Mouse (Mus musculus): ENCODE results near the gene Megf11.
"Not testable (repeated sequence)": the region's sequence is repeated elsewhere in the genome, so short reads cannot be mapped to it uniquely, and the experiment has no call there.

The Megf11 gene

DNA sequence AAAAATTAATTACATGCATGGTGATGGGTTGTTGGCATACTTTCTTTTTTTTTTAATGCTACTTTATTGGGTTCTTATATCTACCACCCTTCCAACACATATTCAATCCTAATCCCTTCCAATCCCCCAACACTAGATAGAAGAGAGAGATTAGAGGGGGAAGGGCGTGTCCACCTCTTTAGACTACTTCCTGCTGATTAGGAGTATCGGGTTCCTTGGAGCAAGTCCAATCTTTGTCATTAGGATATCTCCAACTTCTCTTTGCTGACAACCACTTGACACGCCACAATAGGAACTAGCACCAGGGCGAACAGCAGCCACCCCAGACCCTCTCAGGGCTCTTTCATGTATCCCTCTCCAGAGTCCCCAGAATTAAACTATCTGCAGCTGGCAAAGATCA is 266.3 kb downstream of the Megf11 start:
- no peak for DNase-seq (ENCODE audit: low spot score)

DNA sequence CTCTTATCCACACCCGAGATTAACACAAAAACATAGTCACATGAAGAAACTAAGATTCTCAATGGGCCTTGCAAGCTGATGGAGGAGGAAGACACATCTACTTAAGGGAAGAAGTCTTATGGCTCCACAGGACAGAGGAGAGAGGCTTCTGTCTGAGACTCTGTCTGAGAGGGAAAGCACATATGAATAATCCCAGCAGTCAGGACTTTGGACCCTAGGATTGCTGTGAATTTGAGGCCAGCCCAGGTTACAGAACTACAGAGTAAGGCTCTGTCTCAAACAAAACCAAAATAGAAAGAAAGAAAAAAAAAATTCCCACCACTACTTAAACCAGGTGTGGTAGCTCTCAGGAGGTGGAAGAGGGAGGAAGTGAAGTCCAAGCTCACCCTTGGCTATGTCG is 266.7 kb downstream of the Megf11 start:
- DNase-seq (ENCODE audit: low spot score) = no peak

DNA sequence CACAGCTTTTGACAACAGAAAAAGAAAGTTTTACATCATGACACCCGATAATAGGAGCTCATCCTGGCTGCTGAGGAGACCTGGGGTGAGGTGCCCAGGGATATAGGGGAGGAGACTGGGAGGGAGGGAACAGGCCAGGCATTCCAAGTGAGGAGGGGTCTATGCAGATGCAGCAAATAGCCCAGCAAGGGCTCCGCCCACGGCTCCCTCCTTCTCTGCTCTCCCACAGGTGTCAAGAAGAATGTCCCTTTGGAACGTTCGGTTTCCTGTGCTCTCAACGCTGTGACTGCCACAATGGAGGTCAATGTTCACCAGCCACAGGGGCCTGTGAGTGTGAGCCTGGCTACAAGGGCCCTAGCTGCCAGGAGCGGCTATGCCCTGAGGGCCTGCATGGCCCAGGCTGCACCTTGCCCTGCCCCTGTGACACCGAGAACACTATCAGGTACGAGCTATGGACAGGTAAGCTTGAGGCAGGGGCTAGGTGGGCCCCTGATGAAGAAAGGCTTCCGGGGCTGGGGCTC is 267.5 kb downstream of the Megf11 start:
- no peak for DNase-seq (ENCODE audit: low spot score)

DNA sequence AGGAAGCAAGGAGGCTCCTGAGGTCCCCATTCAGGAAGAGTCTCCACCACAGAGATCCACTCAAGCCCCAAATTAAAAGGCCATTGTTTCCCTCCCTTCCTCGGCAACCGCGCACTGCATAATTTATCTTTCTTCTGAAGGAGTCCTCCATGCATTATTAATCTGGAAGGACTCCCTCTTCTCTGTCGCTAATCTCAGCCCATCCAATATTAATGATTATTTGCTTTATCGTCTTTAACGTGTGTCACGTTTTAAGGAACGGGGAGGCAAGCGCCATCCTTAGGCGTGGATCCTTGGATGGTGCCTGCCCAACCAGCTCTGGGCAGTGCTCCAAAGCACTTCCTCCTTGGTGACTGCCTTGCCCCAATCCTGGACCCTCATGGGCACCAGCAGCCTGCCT is 269.3 kb downstream of the Megf11 start:
- no peak for DNase-seq (ENCODE audit: low spot score)

DNA sequence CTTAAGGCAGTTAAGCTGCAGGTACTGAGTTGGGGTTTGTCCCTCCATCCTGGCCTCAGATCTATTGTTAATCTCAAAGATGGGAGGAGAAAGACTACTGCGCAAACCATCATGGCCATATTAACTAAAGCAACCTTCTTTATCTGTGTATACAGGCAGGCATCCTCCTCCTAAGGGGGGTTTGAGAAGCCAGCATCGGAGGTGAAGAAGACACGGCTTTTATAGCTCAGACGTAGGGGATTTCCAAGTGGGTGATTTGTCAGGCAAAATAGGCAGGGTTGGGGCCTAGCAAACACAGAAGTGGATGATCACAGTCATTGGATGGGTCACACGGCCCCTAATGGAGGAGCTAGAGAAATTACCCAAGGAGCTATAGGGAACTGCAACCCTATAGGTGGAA is 271.2 kb downstream of the Megf11 start:
- no peak for DNase-seq (ENCODE audit: low spot score)

DNA sequence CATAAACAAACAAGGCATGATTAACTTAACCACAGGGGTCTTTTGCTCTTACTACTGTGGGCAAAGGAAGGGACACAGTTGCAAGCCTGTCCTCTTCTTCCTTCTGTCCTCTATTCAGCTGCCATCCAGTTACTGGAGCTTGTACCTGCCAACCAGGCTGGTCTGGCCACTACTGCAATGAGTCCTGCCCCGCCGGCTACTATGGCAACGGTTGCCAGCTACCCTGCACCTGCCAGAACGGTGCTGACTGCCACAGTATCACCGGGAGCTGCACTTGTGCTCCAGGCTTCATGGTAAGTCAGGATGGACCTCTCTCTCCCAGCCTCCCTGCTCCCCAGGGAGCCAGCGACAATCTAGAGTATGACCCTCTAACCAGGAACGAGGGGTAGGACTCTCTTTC is 274.8 kb downstream of the Megf11 start:
- DNase-seq (ENCODE audit: low spot score) = no peak

DNA sequence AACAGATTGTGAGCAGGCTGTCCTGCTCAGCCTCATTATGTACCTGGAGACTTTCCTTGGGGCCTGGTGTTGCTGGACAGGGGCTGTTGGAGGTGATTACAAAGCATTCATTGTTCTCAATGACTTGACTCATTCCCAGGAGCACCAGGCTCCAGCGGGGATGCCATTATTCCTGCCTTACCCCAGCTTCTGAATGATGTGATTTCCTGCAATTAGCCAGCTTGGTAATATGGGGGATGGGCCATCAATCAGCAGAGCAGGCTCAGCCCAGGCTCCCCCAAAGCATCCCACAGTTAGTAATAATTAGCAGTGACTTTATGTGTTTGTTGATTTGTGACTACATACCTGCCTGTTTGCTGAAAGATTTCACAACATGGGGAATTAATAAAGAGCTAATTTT is 279.2 kb downstream of the Megf11 start:
- no peak for DNase-seq (ENCODE audit: low spot score)

DNA sequence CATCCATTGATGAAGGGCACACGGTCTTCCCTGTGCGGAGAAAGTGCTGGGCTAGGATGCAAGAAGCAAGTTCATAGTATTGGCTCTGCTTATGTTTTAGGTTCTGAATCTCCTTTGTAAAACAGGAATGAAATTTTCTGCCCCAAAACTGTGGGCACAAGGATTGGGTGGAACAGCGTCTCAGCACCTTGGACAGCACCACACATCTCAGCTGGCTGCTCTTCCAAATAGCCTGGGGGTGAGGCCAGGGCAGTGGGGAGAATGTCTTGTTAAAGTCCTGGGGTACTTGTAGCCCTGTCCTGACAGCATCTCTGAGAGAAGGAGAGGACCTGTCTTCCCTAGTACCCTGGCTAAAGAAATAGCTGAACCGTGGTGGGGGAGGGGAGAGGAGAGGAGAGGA is 281.1 kb downstream of the Megf11 start:
- DNase-seq (ENCODE audit: low spot score) = peak; percentile 60

DNA sequence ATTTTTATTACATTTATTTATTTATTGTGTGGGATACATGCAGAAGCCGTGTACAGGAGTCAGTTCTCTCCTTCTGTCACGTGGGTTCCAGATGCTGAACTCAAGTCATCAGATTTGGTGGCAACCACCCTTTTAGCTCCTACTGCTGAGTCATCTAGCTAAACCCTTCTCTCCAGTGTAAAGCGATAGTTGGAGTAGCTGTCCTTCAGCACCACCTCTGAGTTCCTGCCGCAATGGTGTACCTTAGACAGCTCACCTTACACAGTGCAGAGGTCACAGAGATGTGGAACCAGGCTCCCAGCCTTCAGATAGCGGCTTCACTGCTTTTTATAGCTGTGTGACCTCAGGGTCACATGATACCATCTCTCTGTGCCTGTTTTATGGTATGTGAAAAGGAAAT is 282.1 kb downstream of the Megf11 start:
- peak; percentile 54 for DNase-seq (ENCODE audit: low spot score)

DNA sequence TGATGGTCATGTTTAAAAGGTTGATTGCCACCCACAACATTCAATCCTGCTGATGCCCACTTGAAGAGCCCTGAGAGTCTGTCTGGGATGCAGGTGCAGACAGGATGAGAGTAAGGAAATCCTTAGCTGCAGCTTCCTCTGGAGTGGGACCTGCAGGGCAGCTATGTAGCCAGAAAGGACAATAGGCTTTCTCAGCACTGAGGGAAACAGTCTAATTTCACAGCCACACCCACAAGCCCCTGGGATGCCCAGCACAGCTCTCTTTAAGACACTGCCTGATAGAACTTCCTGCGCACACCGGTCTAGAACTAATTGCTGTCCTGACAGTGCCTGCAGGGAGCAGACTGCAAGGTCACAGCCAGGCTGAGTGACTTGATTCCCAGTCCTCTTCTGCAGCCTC is 282.6 kb downstream of the Megf11 start:
- no peak for DNase-seq (ENCODE audit: low spot score)

DNA sequence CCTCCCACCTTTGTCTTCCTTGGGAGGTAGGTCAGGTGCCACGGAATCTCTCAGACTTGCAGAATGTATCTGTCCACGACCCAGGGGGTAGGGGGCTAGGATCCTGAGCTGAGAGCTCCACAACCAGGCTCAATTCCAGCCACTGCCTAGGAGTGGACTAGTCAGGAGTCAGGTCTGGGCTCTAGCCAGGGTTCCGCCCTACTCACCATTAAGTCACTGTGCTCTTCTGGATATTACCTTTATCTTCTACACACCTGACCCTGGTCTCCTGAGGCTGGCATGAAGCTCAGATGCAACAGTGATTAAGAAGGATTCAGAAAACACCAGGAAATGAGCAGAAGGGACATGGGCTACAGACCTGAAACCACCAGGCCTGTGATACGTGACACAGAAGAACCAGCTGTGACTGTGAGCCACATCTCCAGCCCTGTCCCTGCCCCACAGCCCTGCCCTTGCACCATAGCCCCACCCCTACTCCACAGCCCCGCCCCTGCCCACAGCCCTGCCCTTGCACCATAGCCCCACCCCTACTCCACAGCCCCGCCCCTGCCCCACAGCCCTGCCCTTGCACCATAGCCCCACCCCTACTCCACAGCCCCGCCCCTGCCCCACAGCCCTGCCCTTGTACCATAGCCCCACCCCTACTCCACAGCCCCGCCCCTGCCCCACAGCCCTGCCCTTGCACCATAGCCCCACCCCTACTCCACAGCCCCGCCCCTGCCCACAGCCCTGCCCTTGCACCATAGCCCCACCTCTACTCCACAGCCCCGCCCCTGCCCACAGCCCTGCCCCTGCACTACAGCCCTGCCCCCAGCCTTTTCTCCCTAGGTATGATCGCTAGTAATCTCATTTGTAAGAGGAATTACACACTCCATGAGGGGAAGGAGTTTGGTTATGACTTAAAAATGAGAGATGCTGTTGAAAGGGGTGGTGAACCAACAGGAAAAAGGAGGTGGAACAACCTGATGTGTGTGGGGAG is 286.2 kb downstream of the Megf11 start:
- DNase-seq (ENCODE audit: low spot score) = not testable (repeated sequence)

DNA sequence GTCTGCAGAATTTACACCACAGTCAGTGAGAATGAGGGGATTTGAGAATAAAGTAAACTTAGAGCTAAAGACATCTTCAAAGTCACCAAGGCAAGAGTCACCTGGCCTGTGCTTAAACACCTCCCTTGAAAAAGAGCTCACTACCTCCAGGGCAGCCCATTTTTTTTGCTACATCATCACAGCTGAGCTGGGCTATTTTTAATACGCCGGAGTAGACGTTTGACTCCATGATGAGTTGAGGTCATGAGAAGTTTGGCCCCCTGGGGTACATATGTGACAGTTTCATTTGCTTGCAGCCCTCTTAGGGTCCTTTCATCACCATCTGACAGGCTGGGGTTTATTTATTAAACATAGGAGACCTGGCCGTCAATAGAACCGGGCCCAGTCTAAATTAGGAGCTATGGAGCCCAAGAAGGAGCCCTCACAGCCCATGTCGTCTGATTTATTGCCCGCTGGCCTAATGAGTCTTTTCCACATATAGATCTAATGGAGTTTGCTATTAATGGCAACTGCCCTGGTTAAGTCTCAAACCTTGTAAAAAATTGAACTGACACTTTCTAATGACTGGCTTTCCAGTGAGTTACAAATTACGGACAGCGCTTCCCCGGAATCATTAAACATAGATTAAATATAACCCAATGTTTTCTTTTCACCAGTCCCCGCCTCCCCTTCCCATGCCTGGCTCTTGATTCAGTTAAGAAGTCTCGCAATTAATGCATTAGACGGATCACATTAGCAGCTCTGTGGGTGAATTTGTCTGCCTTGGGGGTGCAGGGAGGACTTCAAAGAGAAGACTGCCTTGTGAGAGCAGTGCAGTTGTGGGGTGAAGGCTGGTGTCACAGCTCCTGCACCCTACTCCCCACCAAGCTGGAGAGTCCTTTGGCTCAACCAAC is 301.9 kb downstream of the Megf11 start:
- no peak for DNase-seq (ENCODE audit: low spot score)

DNA sequence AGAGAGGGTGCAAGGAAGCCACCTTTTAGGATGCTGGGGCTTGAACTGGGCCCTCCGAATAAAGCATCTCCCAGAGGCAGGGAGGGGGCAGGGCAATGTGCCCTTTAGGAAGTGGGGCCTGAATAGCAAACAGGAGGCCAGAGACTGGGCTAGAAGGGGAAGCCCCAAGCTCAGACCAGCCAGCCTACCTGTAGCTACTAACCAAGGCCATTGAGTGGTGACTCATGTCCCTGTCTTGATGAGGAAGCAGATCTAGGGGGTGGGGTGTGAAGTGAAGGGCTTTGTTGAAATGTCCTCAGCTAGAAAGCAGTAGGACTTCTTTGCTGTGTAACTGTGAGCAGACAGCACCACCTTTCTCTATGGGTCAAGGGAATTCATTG is 302.6 kb downstream of the Megf11 start:
- DNase-seq (ENCODE audit: low spot score) = no peak

DNA sequence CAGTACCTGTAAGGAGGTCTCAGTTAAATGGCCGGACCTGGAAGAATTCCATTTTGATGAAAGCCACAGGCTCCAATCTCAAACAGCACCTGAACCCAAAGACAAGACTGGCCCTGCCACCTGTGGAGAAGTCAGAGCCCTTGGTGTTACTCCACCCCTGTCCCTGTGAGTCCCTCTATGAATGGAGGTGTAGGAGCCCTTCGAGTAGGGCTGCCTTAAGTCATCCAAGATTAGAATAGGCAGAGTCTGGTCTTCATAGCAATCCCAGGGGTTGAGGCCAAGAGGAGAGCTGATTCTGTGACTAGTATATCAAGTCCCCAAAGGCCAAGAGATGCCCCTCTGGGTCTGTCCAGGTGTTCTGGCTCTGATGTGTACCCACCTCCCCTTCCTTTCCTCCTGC is 305.3 kb downstream of the Megf11 start:
- no peak for DNase-seq (ENCODE audit: low spot score)

DNA sequence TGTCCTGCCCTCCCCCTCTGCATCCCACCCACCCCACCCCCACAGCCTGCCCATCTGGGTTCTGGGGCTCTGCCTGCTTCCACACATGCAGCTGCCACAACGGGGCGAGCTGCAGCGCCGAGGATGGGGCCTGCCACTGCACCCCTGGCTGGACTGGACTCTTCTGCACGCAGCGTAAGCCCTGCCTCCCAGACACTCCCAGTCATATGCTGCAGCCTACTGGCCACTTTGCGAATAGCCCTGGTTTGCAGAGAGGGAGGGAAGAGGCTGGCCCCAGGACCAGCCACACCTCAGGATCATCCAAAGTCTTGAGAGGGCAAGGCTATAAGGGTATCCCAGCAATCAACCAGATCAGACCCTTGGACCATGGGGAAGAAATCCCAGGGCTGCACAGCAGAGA is 305.8 kb downstream of the Megf11 start:
- DNase-seq (ENCODE audit: low spot score) = no peak

DNA sequence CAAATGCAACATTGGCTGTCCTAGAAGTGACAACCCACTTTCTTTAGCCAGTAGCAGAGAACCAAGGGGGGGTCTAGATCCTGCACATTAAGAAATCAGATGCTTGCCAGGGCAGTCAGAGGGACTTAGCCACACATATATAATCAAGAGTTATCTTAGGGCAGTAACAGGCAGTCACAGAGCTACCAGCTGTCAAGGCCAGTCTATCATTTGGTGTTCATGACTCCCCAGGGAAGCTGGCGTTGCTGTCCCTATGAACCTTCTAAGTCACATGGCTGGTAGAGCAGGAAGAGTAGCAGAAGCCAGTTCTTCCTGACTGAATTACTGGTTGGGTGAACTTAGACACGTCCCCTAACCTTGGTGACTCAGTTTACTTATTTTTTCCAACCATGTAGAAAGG is 307.7 kb downstream of the Megf11 start:
- DNase-seq (ENCODE audit: low spot score) = peak; percentile 10

DNA sequence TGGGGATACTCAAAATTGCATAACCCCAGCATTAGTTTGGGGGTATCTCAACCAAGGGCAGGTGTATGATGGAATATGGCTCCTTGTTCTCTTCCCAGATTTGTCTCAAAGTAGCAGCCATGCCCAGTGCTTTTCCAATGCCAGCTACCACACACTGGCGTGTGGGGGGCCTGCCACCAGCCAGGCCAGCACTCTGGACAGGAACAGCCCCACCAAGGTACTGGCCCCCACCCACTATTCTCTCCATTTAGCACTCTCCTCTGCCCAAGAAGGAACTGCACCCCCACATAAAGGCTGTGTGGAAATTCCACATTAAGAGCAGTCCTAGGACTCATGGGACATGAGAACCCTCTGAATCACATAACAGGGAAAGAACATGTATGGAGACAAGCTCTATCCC is 309.8 kb downstream of the Megf11 start:
- DNase-seq (ENCODE audit: low spot score) = no peak

DNA sequence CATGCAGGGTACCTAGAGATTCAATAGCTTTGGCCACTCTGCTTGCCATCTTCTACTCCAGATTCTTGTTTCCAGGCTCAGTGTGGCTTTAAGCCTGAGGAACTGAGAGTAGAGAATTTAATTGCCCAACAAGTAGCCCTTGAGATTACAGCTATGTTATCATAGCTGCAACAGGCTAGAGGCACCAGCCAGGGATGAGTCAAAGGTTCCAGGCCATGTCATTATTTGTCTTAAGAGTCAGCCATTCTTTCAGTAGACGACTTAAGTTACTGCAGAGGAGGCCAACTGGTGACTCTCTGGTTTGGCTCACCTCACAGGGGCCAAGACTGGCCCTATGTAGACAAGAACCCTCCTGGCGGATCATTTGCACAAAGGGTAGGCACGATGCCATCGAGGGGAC is 311.0 kb downstream of the Megf11 start:
- peak; percentile 37 for DNase-seq (ENCODE audit: low spot score)

DNA sequence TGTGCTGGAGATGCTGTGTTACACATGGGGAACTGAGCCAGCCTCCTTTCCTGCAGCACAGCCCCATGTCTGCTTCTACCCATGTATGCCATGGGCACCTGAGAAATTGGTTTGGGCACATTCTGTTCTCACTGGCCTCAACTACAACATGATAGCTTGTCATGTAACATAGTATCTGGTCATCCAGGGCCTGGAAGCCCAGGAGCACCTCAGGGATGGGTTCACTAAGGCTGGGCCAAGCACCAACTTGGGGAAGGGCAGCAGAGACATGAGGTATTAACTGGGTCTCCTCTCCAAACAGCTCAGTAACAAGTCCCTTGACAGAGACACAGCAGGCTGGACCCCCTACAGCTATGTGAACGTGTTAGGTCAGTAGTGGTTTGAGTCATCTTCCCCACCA is 311.6 kb downstream of the Megf11 start:
- DNase-seq (ENCODE audit: low spot score) = no peak

DNA sequence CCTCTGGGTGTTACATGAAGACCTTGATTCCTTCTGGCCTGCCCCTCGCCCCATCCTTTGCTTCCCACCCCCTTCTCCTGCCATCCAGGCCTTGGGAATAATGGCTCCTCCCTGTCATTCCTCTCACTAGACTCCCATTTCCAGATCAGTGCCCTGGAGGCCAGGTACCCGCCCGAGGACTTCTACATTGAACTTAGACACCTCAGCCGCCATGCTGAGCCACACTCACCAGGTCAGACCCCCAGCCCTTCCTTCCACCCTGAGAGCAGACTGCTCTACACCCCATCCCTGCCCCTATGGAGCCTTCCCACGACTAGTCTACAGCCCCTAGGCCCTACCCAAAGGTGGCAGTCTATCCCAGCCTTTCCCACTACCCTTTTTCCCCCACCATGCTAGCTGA is 312.3 kb downstream of the Megf11 start:
- no peak for DNase-seq (ENCODE audit: low spot score)

DNA sequence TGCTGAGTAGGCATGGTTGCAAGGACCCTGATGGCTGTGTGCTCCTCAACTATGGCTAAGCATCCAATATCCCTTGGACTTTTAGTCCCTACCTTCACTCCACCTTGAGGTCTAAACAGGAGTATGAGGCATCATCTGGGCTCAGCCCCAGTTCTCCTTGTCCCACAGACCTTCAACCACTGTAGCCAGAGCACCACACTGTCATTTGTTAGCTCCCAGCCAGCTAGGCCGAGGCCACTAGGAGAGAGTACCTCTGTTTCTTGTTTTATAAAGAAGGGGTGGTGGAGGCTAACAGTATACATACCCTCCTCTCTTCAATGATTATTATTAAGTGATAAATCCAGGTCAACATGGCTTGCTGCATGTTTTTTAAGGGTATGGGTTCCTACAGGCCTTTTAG is 313.2 kb downstream of the Megf11 start:
- no peak for DNase-seq (ENCODE audit: low spot score)

DNA sequence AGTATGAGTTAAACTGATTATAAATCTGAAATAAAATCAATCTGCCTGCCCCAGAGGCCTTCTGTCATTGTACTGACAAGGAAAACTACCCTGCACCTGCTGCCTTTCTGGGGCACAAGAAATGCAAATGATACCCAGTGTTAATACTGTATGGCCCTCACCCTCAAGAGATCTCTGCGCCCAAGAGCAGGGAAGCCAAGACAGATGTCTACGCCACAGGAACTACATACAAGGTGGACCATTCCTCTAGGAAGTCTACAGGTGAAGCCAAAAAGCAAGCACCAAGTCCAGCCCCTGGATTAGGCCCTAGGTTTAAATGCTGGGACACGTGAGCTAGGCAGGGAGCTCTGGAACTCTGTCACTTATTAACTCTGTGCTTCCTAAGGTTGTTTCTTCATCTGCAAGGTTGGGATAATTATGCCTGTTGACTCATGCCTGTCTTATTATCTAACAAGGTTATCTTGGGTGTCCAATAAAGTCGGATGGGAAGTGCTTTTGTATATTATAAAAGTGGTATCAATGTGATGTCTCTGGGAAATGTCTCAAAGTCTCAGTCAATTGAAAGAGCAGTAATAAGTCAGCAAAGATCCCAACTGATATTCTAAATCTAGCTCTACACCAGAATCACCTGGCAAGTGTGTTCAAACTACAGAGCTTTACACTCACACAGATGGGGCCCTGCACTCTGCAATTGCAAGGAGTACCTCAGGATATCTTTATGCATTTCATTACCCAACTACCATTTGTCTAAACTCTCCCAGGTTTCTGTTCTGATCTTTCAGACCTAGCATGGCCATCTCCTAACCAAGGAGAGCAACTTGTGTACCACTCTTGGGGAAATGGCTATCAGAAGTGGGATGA is 315.3 kb downstream of the Megf11 start:
- DNase-seq (ENCODE audit: low spot score) = no peak
